Mouse (Mus musculus) neural tube, embryonic 14.5 days (tissue): ENCODE results near the gene Tsku. TPM values are rescaled to one million over a fixed set of nuclear protein-coding genes. Genes with fewer than 3 reads are reported as not detected.

Source experiments
- ATAC-seq: fragments of 200-750 bp; cut with Nextera tagmentation; 2 replicates; pipeline ENCODE4 v1.8.0; 2017; ENCODE audit warnings: low read depth, mild to moderate bottlenecking, moderate TSS enrichment, moderate library complexity
- H3K27ac ChIP-seq: fragments of 300-500 bp; sonication (generic); 2 replicates; pipeline ENCODE4 v1.5.1; 2014; ENCODE audit warnings: low read depth, mild to moderate bottlenecking, control low read depth, low read length, moderate library complexity, mixed read lengths
- H3K27me3 ChIP-seq: fragments of 300-500 bp; sonication (generic); 2 replicates; pipeline ENCODE4 v1.6.1; 2014; ENCODE audit warnings: low read length; ENCODE audit not compliant: control insufficient read depth, insufficient read depth
- H3K36me3 ChIP-seq: fragments of 300-500 bp; sonication (generic); 2 replicates; pipeline ENCODE4 v1.6.1; 2014; ENCODE audit warnings: low read length, mixed read lengths; ENCODE audit not compliant: control insufficient read depth, insufficient read depth
- H3K4me1 ChIP-seq: fragments of 300-500 bp; sonication (generic); 2 replicates; pipeline ENCODE4 v1.6.1; 2014; ENCODE audit warnings: low read length; ENCODE audit not compliant: control insufficient read depth, insufficient read depth
- H3K4me2 ChIP-seq: fragments of 300-500 bp; sonication (generic); 2 replicates; pipeline ENCODE4 v1.6.1; 2014; ENCODE audit warnings: mild to moderate bottlenecking, low read depth, low read length, control low read depth
- H3K4me3 ChIP-seq: fragments of 300-500 bp; sonication (generic); 2 replicates; pipeline ENCODE4 v1.5.1; 2014; ENCODE audit warnings: low read depth, low read length, control low read depth, mixed read lengths
- H3K9ac ChIP-seq: fragments of 300-500 bp; sonication (generic); replicated peaks from 2 replicates; pipeline ENCODE4 v1.6.1; 2014; ENCODE audit warnings: low read depth, mild to moderate bottlenecking, control low read depth, low read length, mixed read lengths
- H3K9me3 ChIP-seq: fragments of 300-500 bp; sonication (generic); 2 replicates; pipeline ENCODE4 v1.6.1; 2016; ENCODE audit warnings: low read length; ENCODE audit not compliant: control insufficient read depth
- whole genome bisulfite sequencing: fragments of 180-500 bp; shearing (Covaris S2); extraction: QIAGEN DNeasy Blood & Tissue Kit; methylation state at CpG from one replicate; pipeline ENCODE4 v1.1.7; 2014; 5-methylcytosine and 5-hydroxymethylcytosine counted together
- polyA plus RNA-seq: library from polyadenylated mRNA; unstranded; fragments of >200 nt; fragmentation: Nextera tagmentation; extraction: Ambion mirVana; gene quantifications from 2 replicates; pipeline ENCODE4 v1.2.1, GENCODE M21; 2014

Gene Tsku
- polyA plus RNA-seq, 1 experiment from 2014 or later = 8.7 TPM

DNA sequence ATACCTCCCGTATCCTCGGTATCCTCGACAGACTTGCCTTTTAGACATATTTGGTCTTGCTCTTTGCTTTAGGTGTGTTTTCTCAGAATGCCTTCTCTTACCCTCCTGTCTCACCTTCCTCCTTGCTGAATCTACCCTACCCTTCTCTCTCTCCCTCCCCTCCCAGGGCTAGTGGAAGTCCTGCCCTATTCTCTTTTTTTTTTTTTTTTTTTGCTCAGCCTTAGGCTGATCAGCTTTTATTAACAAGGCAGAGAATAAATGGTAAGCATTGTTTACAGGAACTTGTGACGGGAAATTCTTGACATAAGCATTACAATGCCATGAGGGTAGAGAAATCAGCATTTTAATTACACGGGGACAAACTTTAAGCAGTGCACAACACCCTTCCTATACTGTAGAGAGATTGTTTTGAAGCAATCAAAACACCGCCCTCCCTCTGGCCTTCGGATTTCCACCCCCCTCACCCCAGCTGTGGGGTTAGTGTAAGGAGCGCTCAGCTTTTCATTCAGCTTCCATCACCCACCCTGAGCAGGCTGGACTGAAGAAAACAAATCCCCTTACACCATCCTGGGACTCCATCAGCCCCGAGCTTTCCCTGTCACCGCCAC is 8.7 kb upstream of the Tsku start:
- no peaks in the 10 kb centered on the region for H3K4me1 ChIP-seq
- no peak overlapping the region for H3K27ac ChIP-seq
- no peak overlapping the region for H3K9ac ChIP-seq
- ATAC-seq = no peak
- no peaks in the 10 kb centered on the region for H3K9me3 ChIP-seq
- WGBS = 57% methylated on average over 10 of the region's 10 CpGs
- H3K4me3 ChIP-seq = no peak overlapping the region
- H3K27me3 ChIP-seq = no peaks in the 10 kb centered on the region
- no peaks in the 10 kb centered on the region for H3K36me3 ChIP-seq
- H3K4me2 ChIP-seq = no peak overlapping the region

DNA sequence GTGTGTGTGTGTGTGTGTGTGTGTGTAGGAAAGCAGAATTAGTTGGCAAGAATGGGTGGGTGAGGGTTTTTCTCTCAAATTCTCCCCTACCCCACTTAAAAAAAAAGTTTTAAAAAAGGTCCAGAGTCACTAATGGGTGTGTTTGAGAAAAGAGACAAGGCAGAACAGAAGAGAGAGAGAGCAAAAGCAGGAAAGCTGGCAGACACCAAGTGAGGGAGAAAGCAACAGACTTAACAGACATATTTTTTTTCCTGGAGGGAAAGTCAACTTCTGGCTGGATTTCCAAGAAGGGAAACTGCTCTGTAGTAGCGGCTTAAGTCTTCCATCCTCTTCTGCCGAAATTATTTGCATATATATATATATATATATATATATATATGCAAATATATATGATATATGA is 534 bp upstream of the Tsku start:
- H3K27ac ChIP-seq = no peak overlapping the region

DNA sequence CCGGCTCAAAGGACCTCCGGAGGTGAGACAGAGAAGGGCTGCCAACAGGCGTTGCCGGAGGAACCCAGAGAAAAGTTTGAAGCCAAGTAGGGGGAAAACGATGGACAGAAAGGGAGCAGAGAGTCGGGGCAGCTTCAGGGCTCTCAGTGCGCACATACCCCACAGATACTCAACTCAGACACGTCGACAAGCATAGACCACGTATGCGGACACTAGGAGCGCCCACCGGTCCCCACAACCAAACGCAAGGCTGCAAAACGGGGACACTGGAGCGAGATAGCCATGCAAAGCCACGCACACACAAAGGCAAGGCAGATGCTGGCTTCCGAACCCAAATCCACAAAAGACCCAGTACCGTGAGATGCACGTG is 522 bp downstream of the Tsku start:
- Histone ChIP-seq H3K27ac (peak overlapping the region; percentile 80), H3K27me3 (no peaks in the 10 kb centered on the region), H3K4me3 (peak overlapping the region; percentile 80), H3K4me1 (peaks cover 13% of the 10 kb centered on the region; the same call in 1 of the 2 replicates), H3K36me3 (no peaks in the 10 kb centered on the region), H3K4me2 (peak overlapping the region; percentile 89), H3K9me3 (no peaks in the 10 kb centered on the region), H3K9ac (peak overlapping the region; percentile 80)
- ATAC-seq = peak; percentile 35; the same call in 1 of the 2 replicates
- under 1% methylated on average over 20 of the region's 20 CpGs for WGBS

More for the DNA sequence above, 534 bp upstream of the Tsku start:
- no peak for ATAC-seq
- H3K9ac ChIP-seq = no peak overlapping the region
- WGBS = 57% methylated on average over 2 of the region's 2 CpGs
- no peaks in the 10 kb centered on the region for H3K36me3 ChIP-seq
- H3K4me2 ChIP-seq = peak overlapping the region; percentile 89; the same call in 1 of the 2 replicates
- H3K27me3 ChIP-seq = no peaks in the 10 kb centered on the region
- H3K4me3 ChIP-seq = 0 out of 2 replicates have a peak overlapping the region, but pooled peaks have one; percentile 80
- H3K4me1 ChIP-seq = peaks cover 7% of the 10 kb centered on the region; the same call in 1 of the 2 replicates
- H3K9me3 ChIP-seq = no peaks in the 10 kb centered on the region

DNA sequence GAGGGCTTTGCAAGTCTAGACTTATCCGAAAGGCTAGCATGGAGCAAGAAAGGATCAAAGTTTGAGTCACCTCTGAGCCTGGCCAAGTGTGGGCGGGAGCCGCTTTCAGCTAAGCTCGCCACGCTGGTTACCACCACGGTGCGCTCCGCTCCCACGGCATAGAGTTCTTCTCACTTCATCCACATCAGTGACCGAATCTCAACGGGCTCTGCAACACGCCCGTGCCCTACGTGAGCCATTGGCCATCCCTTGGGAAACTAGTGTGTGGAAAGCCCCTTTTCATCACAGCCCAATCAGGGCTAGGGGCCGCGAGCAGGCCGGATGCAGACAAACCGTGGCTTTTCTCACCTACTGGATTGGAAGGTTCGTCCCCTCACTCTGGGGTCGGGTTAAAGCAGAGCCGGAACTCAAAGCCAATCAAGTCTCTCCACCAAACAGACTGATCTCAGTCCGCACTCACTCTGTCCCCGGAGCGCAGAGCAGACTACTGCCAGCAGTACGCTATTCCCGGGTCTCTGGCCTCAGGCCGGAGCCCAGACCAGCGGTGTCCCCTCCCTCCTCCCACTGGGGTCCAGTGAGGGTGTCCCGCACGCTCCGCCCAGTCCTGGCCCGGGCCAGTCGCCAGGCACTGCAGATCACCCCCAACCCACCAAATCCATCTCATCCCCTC is 1.0 kb downstream of the Tsku start:
- H3K9me3 ChIP-seq = no peaks in the 10 kb centered on the region
- H3K4me3 ChIP-seq = peak overlapping the region; percentile 80
- no peaks in the 10 kb centered on the region for H3K36me3 ChIP-seq
- H3K27me3 ChIP-seq = no peaks in the 10 kb centered on the region
- H3K27ac ChIP-seq = peak overlapping the region; percentile 80
- H3K4me2 ChIP-seq = peak overlapping the region; percentile 89
- peaks cover 15% of the 10 kb centered on the region for H3K4me1 ChIP-seq
- under 1% methylated on average over 33 of the region's 33 CpGs for WGBS
- peak overlapping the region; percentile 80 for H3K9ac ChIP-seq
- peak; percentile 71 for ATAC-seq

GRCm38 (mm10) chr7:98358016-98358415 is 3.1 kb downstream of the Tsku start:
- peaks cover 24% of the 10 kb centered on the region for H3K4me1 ChIP-seq

DNA sequence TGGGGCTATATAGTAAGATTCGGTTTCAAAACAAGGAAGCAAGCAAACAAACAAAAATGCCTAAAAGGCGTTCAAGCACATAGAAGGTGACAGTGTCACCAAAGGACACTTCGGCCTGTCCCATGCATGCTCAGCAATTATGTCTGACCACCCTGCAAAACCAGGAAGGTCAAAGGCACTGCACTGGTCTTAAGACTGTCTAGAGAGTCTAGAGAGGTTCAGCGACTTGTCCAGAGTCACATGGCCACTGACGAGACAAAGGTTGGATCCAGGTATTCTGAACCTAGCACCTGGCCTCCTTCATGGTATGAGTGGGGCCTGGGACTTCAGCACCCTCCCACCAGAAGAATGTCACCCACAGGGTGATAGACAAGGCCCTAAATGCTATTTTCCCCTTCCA is 3.8 kb downstream of the Tsku start:
- no peaks in the 10 kb centered on the region for H3K27me3 ChIP-seq
- H3K27ac ChIP-seq = no peak overlapping the region

More at GRCm38 (mm10) chr7:98358016-98358415, 3.1 kb downstream of the Tsku start:
- Histone ChIP-seq H3K4me3 (no peak overlapping the region), H3K27me3 (no peaks in the 10 kb centered on the region), H3K9me3 (no peaks in the 10 kb centered on the region), H3K36me3 (no peaks in the 10 kb centered on the region), H3K4me2 (no peak overlapping the region), H3K27ac (no peak overlapping the region), H3K9ac (no peak overlapping the region)
- WGBS = 83% methylated on average over 1 of the region's 1 CpGs
- no peak for ATAC-seq

GRCm38 (mm10) chr7:98354921-98355310 is 6.2 kb downstream of the Tsku start:
- ATAC-seq = no peak
- WGBS = 47% methylated on average over 4 of the region's 4 CpGs
- Histone ChIP-seq H3K4me2 (no peak overlapping the region), H3K36me3 (peaks cover 10% of the 10 kb centered on the region; the same call in 1 of the 2 replicates), H3K27me3 (no peaks in the 10 kb centered on the region), H3K9ac (no peak overlapping the region), H3K27ac (peak overlapping the region; percentile 55), H3K4me3 (no peak overlapping the region), H3K9me3 (no peaks in the 10 kb centered on the region), H3K4me1 (peaks cover 22% of the 10 kb centered on the region)

More for the DNA sequence above, 3.8 kb downstream of the Tsku start:
- WGBS = 88% methylated on average over 5 of the region's 5 CpGs
- Histone ChIP-seq H3K36me3 (no peaks in the 10 kb centered on the region), H3K4me2 (no peak overlapping the region), H3K9ac (no peak overlapping the region), H3K4me1 (peaks cover 24% of the 10 kb centered on the region), H3K4me3 (no peak overlapping the region), H3K9me3 (no peaks in the 10 kb centered on the region)
- no peak for ATAC-seq

DNA sequence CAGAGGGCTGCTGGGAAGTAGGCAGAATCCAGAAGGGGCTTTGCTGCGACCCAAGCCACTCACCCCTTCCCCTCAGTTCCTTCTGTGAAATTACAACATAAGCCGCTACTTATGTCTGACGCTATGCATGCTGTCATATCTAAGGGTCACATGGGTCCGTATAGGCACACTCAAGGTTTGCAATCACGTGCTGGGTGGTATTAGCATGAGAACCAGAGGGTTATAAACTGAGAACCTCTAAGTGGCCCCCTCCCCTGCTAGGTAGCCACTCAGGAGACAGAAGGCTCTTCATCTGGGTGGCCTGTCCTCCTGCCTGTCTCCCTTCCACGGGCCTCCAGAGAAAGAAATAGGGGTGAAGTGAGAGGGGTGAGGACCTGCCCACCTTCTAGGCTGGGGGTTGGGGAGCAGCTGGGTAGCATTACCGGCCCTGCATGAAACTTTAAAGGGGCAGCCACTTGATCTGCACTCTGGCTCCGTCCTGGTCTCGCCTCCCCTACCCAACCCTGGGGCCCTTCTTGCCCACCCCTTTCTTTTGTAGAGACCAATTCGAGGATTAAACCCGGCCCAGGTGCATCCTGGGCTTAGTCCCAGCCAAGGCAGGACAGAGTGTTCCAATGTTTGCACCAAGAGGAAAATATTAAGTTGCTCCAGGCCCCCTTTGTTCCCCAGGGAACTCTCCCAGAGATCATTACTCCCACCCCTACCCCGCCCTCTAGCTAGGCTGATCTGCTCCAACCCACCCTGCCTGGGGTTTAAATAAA is 6.8 kb downstream of the Tsku start:
- Histone ChIP-seq H3K36me3 (peaks cover 10% of the 10 kb centered on the region; the same call in 1 of the 2 replicates), H3K9ac (no peak overlapping the region), H3K9me3 (no peaks in the 10 kb centered on the region), H3K27ac (no peak overlapping the region; the same call in 1 of the 2 replicates), H3K4me3 (no peak overlapping the region), H3K4me2 (no peak overlapping the region), H3K27me3 (no peaks in the 10 kb centered on the region), H3K4me1 (peaks cover 17% of the 10 kb centered on the region)
- ATAC-seq = no peak; the same call in 1 of the 2 replicates
- WGBS = 28% methylated on average over 12 of the region's 12 CpGs
